Mouse (Mus musculus) G1E-ER4 (cell line): ENCODE data around the gene Pgrmc1. TPM values are rescaled to one million over a fixed set of nuclear protein-coding genes. Genes with fewer than 3 reads are reported as not detected.

Experiments
- GATA1 ChIP-seq: IDR thresholded peaks from one replicate; pipeline ENCODE4 v1.8.0; 2012; ENCODE audit warnings: low read length, inconsistent platforms
- polyA plus RNA-seq: library from polyadenylated mRNA; stranded (reverse); fragments of >175 nt; gene quantifications from 2 replicates; pipeline ENCODE4 v1.2.3, GENCODE M21; 2012

Gene Pgrmc1
- polyA plus RNA-seq, 1 experiment = 80.9 TPM

DNA sequence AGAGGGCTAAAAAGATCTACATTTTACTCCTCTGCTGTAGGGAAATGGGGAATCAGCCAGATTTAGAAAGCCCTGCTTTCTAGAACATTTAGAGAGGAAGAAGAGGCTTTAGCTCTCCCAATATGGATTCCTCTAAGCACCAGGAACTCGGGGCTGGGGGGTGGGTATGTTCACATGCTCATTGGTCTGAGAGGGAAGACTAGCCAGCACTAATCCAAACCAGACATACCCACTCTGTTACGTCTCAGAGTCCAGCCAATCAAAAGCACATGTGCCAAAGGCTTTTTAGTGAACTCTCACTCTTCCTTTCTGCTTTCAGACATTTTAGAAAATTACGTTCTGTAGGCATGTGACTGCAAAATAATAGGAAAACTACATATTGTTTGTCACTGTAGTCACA is 1.6 kb downstream of the Pgrmc1 start:
- TF ChIP-seq GATA1 = no peak

DNA sequence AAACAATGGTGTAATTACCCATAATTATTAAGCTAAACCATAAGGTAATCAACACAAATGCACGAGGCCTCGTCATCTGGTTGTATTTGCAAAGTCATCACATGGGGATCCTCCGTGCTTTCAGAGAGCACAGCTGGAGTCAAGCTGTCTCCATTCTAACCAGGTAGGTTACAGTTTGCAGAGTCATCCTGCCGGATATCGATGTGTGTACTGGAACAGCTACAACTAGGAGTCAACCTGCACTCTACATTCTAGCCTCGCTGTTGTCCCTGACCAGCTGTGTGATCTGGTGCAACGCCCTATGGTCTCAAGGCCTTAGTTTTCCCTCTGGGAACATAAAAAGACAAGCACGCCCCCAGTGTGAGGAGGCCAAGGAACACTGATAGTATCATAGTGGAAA is 2.1 kb downstream of the Pgrmc1 start:
- TF ChIP-seq GATA1 = no peak

DNA sequence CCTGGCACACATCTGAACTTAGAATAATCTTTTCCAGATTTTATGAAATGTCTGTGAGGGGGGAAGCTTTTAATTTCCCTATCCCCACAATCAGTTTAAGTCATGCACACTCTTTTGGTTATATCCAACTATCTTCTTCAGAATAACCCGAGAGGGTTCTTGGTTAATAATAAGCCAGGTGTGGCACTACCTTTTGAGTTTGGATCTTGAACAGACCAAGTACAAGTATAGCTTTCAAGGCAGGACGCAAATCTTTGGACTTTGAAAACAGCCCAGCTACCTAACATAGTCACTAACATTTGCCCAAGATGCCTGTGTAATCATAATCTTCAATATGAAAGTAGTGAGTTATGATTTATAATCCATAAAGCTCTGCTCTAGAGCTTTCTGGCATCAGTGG is 4.9 kb downstream of the Pgrmc1 start:
- no peak for TF ChIP-seq GATA1

DNA sequence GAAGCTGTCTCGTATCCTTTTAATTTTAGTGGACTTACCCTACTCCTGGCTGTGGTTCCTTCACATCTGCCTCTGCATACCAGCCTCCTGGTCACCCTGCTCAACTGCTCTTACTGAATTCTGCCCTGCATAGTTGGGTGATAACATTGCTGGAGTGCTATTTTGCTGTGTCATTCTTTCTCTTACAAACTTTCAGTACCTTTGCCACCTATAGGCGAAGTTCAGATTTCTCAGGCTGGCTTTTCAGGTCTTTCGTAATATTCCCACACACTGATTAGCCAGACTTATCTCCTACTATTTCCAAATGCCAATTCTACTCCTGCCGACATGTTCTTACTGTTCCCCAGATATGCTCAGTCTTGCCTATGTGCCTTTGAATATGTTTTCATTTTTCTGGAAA is 6.0 kb downstream of the Pgrmc1 start:
- no peak for TF ChIP-seq GATA1

DNA sequence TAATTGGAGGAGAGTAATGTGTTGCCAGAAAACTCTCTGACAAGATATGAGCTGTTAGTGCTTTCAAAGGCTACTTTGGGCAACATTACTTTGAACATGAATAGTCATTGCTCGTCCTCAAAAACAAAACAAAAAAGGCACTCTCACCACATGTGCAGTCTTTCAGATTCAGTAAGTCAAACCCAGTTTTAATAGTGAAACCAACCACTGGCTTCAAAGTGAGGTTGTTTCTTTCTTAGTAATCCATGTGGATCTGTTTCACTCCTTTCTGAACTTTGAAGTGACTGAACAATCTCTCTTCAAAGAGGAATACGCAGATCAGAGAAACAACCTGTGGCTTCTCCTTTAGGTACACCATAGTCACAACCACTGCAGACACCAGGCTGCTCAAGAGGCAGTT is 11.1 kb downstream of the Pgrmc1 start:
- TF ChIP-seq GATA1 = no peak

DNA sequence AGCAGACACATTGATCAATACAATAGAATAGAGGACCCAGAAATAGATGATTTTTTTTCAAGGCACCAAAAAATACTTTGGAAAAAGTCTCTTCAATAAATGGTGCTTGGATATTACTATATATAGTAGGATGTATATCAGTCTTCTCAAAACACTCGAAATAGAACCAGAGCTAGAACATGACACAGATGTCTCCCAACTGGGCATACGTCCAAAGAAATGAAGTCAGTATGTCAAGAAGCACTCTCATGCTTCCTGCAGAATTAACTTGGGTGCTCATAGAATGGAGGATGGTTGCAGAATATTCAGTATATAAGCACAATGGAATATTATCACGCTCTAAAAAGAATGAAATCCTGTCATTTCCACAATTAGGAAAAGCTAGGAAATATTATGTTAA is 30.1 kb downstream of the Pgrmc1 start:
- no peak for TF ChIP-seq GATA1

DNA sequence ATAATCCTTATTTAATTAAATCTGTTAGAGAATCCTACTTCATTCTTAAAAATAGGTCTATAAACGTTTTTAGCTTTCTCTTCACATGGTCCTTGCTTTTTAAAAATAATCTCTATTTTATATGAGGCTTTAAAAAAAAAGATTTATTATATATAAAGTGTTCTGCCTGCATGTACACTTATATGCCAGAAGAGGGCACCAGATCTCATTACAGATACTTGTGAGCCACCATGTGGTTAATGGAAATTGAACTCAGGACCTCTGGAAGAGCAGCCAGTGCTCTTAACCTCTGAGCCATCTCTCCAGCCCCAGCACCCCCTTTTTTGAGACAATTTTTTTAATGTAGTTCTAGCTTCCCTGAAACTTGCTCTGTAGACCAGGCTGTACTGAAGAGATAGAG is 32.8 kb downstream of the Pgrmc1 start:
- no peak for TF ChIP-seq GATA1

DNA sequence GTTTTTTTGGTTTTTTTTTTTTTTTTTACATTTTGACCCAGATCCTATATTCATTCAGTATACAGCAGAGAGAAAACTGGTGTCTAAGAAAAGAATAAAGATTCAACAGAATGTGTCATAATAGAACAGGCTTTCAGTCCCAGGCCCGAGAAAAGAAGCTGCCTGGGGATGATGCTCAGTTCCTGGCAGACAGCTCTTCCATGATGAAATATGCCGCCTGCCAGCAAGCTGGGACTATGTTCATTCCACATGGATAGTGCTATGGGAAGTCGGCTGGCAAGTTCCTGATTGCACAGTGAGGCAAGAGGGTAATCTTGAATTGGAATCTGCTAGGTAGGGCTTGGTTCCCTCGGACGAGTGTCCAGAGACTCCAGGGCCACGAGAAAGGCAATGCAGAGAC is 42.0 kb downstream of the Pgrmc1 start:
- TF ChIP-seq GATA1 = no peak

DNA sequence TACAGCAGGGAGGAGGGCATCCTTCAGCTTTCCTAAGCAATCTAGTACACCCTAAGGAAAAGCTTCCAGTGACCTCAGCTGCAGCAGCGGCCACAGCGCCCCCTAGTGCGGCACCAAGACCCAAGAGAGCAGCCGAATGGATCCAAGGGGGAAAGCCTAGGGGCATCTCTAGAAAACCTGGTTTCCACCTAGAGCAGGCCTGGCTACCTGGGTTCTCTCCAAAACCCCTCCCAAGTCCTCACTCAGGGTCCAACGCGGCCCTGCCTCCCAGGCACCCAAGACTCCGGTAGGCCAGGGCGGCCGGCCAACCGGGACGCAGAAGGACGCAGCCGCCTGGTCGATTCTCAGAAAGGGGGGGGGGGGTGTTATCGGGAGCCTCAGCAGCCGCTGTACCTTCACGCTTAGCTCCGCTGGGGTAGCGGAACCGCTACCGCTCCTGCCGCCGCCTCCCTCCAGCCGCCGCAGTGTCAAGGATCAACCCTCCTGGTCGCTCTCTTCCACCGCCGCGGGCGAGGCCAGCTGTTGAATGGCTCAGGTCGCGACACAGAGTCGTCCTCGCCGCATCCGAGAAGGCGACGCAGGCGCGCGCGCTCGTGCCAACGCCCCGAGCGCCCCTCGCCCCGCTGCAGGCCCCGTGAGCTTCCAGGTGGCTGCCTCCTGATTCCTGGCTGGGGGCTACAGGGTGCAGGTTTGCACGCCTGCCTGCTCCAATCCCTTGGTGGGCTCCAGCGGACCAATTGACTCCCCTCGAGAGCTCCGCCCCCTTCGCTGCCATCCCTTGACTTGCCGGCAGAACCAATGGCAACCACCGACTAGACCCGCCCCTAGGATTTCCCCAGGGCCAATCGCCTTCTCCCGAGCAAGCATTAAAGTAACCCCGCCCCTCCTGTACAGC is 46.9 kb downstream of the Pgrmc1 start, which contains the start of gene Akap17b:
Gene Akap17b, minus strand, starts transcription at position 739 of the 895 bp plus-strand sequence.
- no peak for TF ChIP-seq GATA1

Other genes with a start within 250 kb of the Pgrmc1 start
- not detected in 2 replicates for gene Gm6268, start 196.9 kb upstream of the Pgrmc1 start, polyA plus RNA-seq
- gene Gm14569, start 106.4 kb upstream of the Pgrmc1 start, polyA plus RNA-seq = 0.04 TPM in 1 of 2 replicates, not detected in the other
- gene Akap17b, start 47.2 kb downstream of the Pgrmc1 start, polyA plus RNA-seq = 0.31 and 0.33 TPM in 2 replicates
- gene Slc25a43, start 145.5 kb downstream of the Pgrmc1 start, polyA plus RNA-seq = not detected in 2 replicates
- 29.9 and 55.5 TPM in 2 replicates for gene Slc25a5, start 197.4 kb downstream of the Pgrmc1 start, polyA plus RNA-seq